In genomic region chr9:89967716-89968115, GRCm38 (mm10) we compare ENCODE assay signal across 13 mouse cellular contexts. TPM values are rescaled to one million over a fixed set of nuclear protein-coding genes. Genes with fewer than 3 reads are reported as not detected.
"Had no signal": no experiment of that assay in that cellular context is flagged by ENCODE, and none has a peak within 500 bp of the region (broad histone marks: within the 10 kb centered on the region; RNA-seq: fewer than 3 reads in every experiment).

No protein-coding gene starts in this region.

- DNase-seq: left cerebral cortex, postnatal 4 days; liver; liver, embryonic 13.5 days; liver, postnatal 0 days; lung, adult 18-20 months; lung, adult 2 months; lung, embryonic 14.5 days; lung, postnatal 10 days; lung, postnatal 14 days; lung, postnatal 36 days; midbrain, embryonic 14.5 days had no signal

RNA-seq across cellular contexts. Expression of gene Rasgrf1, which starts 58.0 kb away (rescaled TPM):
- total RNA-seq: megakaryocyte, adult 5-6 weeks; megakaryocyte-erythroid progenitor cell, adult 5-6 weeks had no signal
